Mouse (Mus musculus): ENCODE measurements at regions not wholly inside any gene's neighbourhood (a gene's known extent, or its start where the extent isn't known, plus 50 kb on each side); places are given as distances from the start of the nearest gene placed in this dataset.

DNA sequence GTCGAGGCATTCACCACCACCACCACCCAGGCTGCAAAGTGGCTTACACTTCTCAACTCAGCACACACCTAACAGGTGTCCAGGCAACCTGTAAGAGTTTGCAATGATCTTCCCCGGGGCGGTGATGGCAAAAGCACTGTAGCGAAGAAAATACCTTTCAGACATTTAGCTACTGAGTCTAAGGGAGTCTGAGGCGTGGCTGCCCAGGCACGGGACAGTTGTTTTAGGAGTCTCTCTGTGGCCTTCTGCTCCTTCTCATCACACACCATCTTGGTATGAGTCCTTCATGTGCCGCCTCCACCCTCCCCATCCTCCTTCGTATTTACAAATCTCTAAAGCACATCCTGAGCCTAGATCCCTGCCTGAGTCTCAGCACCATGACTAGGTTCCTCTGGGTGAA, 186.0 kb downstream of the Setd4 start:
- in situ Hi-C loops (cut with MboI, MseI): loop anchor here (10.0 kb wide), 1 partner anchor 533 kb away; no protein-coding TSS in a partner anchor

DNA sequence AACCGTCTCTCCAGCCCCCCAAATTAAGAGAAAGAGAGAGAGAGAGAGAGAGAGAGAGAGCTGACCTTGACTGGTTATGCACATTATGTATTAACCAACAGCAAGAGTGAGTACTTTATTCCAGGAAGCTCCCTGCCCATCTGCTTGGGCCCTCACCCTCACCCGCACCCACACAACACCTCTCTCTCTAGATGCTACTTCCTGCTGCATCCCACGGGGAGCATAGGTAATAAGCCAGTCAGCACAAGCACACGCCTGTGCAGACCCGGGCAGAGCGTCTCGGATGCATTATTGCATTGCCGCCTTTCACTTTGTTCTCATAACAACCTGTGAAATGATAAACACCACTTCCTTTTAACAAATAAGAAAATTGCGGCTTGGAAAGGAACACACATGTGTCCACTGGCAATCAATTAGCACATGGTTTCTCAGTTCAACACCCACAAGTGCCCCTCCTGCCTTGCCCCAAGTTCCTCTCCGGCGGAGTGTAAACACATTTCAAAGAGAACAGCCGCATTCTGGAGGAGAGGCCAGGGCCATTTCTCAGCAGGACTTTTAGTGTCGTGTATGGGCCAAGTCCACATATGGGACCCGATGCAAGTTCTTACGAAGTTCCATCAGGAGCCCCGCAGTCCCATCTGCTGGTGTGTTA, 211.7 kb downstream of the Setd4 start:
- in situ Hi-C loops (cut with MboI, MseI): no loop called here

DNA sequence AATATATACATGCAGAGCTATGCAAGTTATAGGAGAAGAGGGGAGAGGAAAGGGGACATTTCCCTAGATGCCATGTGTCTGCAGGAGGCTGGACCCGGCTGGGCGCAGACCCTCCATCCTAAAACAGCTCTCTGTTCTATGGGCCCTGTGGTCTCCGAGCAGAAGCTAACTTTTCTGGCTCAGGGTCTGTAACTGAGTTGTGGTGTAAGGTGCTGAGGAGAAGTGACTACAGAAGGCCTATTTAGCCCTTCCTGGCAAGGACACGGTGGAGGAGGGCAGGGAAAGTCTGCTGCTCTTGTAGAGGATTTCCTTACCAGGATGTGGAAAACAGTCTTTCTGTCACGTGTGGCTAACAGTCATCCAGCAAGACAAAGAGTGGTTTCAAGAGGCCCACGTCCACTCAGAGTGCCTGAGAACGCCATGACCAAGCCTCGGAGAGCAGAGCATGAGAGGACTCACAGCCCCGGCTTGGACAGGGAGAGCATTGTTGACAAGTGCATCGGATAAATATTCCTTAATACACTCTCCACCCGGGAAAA, 216.2 kb downstream of the Setd4 start:
- in situ Hi-C loops (cut with MboI, MseI): no loop called here

DNA sequence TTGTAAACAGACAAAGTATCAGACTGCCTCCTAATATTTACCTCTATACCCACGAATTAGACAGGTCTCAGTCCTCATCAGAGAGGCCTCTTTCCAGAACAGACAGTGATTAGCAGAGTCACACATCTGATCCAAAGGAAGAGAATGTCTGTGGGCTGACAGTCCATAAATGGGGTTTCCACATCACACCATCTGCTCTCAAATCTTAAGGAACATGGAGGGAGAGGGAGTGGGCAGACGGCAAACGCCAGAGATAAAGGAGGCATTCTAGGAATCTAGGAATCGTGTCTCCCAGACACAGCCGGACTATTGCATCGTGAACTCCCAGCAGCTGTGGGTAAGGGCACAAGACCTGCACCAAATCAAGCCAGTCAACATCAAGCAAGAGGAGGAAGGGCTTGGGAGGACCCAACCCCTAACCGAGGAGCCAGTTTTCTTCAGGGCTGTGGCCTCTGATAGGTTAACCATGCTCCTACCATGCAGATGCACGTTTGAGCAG, 219.8 kb downstream of the Setd4 start:
- in situ Hi-C loops (cut with MboI, MseI): no loop called here

DNA sequence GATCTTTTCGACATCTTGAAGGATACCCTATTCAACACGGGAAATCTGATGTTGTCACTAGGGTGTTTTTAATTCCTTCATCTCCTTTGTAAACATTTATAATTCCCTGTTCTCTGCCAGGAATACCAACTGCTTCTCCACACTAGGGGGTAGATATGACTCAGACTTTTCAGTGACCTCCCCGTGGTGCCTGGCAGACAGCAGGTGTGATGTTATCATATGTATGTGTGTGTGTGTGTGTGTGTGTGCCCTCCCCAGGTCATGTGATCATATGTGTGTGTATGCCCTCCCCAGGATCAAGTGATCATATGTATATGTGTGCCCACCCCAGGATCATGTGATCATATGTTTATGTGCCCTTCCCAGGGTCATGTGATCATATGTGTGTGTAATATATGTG, 220.9 kb downstream of the Setd4 start:
- in situ Hi-C loops (cut with MboI, MseI): no loop called here

DNA sequence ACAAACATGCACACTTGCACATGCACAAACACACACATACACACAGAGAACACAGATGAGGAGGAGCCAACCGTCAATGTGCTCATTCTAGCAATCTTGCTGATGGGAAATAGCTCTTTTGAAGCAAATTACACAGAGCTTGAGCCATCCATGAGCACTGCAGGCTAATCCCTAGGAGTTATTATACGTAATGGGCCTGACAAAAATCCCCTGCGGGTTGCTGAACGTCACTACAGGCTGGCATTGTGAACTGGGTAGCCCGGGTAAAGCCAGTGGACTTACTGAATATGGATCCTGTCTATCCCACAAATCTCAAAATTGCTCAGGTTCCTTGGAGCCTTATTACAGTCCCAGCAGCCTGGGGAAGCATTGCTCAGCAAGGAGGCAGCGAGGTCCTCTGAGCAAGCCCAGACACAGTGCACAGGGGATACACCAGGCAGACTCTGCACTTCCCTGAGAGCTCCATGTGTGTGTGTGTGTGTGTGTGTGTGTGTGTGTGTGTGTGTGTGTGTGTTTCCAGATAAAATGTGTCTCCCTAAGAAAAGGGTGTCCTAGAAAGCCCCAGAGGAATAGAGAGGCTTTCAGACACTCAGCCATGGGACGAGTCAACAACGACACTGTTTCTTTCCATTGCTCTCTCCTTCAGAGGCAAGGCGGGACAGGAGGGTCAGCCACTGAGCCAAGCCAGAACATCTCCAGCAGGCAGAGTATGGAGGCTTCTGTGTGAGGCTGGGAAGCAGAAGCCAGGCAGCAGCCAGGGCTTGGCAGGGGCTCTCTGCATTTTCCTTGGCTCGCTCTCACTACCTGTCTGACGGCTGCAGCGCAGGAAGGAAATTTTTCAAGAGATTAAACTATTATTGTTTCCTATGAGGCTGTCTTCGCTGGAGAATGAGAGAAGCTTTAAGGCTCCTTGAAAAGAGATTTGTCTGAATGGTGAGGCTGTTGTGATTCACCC, 222.9 kb downstream of the Setd4 start:
- in situ Hi-C loops (cut with MboI, MseI): no loop called here

DNA sequence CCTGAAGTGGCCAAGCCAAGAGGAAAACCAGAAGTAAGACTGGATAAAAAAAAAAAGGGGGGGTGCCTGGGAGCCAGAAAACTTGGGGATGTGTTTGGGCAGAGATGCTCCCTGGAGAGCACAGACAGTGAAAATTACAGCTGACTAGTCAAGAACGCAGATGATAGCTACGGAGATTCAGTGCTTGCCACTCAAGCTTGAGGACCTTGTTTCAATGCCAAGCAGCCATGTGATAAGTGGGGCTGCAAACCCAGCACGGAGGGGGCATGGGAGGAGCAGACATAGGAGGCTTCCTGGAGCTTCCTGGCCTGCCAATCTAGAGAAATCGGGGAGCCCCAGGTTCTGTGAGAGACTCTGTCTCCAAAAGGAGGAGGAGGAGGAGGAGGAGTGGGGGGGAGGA, 223.7 kb downstream of the Setd4 start:
- in situ Hi-C loops (cut with MboI, MseI): no loop called here

DNA sequence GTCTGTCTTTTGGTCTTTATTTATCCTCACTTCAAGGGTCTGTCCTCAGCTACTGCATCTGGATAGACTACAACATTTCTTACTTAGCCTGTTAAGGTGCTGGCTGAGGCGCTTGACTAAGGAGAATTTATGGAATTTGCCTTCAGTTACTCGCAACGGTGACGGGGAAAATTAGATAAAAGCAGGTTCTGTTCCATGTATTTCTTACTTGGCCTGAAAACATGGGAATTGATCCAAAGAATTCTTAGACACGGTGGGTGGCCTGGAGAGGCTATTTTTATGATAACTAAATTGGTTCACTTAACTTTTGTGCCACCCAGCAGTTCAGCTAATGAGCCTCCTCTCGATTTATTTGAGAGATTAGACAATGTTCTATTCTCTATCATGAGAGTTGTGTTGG, 224.3 kb downstream of the Setd4 start:
- in situ Hi-C loops (cut with MboI, MseI): no loop called here

DNA sequence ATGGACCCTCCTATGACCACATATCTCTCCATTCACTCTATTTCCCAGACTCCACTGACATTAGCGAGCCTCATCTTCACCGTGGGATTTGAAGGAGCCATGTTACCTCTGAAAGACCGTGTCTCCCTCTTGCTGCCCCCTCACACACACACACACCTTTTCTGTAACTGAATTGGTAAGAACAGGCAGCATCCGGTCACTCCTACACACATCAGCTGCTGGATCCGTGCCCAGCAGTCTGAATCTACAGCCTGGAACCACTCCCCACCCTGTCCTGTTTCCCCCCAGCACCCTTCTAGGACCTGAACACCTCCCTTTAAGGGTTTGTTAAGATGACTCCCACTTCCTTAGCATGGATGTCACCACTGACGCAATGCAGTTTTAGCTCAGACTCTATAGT, 229.2 kb downstream of the Setd4 start:
- in situ Hi-C loops (cut with MboI, MseI): no loop called here

DNA sequence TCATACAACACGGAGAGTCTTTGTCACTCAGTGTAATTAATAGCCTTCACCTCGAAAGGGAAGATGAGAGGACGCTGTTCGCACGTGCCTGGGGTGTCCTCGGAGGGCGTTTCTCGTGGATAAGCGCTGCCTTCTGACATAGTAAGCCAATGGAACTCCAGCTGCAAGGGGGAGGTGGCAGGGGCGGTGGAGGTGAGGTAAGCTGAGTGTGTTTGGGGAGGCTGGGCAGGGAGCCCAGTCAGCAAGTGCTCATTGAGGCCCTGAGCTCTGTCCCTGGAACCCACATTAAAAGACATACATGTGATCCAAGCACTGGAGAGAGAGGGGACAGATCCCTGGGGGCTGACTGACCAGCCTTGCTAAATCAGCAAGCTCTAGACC, 234.1 kb downstream of the Setd4 start:
- in situ Hi-C loops (cut with MboI, MseI): no loop called here

DNA sequence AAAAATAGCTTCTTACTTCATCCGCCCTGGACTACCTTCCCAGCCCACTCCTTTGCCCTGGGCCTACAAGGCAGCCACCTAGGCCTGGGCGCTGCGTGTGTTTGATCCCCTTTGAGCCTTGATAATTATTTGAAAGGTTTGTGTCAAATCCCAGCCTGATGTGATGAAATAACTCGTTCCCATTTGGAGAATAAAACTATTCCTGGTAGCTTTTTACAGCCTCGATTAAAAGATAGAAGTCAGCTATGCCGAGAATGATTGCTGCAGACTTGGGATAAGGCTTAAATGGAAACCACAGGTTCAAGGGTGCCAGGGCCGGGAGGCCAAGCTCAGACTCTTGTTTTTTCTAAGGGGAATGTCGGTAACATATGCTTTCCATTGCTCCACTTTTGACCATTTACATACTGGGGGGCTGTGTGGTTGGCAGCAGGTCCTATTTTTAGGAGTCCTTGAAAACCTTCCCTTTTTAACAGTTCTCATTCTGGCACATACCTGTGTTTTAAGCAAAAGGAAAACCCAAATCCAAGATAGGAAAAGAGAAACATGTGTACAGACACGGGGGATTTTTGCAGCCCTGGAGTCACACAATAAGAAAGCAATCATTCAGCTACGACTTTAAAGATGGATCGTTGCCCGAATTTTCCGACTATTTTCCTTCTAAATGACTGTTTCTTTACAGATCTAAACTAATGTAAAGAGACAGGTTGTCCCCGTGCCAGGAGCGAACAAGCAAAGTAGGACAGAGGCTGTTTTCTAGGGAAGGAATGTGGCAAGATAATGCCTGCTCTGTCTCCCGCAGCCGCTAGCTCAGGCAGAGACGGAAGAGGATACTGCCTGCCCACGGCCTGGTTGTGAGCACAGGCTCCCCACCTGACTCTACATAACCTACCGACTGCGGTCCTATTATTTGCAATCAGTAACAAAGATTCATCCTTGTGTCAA, 234.8 kb downstream of the Setd4 start:
- in situ Hi-C loops (cut with MboI, MseI): no loop called here

DNA sequence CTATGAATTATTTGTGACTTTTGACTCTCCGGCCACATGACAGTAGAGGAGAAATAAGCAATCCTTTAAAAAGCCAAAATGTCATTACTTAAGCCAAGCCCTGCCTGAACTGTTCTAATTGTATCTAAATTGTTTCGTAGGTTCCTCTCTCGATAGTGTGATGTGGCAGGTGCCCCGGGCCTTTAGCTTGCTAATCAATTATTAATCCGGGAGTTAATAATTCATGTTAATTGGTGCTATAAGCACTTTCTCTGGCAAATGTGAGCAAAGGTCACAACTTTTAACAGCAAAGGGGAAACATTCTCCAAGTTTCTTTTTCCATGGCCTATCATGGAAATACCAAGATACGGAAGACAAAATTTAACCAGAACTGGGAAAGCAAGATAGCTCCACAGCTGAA, 235.9 kb downstream of the Setd4 start:
- in situ Hi-C loops (cut with MboI, MseI): no loop called here

DNA sequence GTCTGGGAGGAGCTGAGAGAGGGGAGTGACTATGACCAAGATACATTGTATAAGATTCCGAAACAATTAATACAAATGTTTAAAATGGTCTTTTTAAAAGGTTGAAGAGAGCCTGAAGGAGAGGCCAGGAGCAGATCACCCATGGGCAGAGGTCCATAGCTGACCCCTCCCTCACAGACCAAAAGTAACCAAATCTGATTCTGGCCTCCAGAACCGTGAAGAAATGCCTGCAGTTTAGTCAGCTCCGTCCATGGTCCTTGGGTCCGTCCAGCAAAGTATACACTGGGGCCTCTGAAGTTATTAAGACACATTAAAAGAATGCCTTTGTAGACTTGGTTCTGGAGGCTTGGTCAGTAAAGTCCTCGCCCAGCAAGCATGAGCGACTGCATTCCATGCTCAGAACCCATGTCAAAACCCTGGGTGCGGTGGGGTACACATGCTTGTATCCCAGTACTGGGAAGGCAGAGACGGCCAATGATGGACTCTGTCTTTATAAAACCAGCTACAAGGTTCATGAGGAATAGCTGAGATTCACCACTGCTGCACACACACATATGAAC, 236.5 kb downstream of the Setd4 start:
- in situ Hi-C loops (cut with MboI, MseI): no loop called here

DNA sequence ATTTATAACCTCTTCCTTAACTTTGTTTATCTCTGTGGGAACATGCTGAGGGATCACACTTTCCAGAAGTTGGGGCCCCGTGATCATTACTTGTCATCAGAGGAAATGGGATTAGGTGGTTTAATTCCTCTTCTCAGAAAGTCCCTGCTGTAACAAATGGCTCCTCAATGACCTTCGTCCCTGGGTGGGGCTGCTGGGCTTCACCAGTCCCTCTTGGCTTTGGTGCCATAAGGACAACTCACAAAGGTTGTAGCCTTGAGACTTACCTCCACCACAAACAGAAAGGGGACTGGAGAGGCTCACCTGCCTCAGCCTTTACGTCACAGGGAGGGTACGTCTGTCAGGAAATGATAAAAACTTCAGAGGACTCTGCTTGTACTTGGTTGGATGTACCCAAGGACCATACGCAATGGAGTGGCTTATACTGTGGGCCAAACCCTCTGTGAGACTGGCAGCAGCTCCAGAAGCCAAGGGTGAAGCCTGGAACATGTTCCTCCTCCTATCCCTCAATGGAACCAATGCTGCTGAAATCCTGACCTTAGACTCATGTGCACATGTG, 237.4 kb downstream of the Setd4 start:
- in situ Hi-C loops (cut with MboI, MseI): no loop called here

DNA sequence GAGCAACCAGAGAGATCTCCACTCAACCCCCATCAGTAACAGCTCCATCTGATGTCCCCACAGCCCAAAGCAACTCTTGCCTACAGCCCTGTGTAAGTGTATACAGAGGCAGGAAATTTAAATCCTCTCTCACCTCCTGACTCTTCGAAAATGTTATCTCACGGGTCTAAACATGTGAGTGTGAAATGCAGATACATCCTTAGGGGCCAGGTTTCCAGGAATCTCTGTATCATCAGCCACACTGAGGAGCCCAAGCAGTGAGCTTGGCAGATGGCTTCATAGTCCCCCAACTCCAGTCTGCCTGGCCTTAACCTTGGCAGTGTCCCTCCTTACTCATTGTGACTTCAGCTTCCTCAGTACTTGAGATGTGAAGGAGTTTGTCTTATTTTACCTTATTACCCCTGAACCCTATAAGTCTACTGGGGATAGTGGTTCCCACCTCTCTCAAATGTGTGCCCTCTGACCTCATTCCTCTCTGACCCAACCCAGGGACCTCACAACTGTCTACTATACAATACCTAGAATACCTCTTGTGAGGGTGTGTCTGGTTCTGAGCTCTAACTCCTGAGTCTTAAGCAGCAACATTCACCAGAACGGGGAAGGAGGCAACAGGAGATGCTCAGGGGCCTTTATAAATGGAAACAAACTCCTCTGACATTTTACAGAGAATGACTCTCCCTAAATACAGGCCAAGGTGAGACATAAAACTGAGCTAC, 238.5 kb downstream of the Setd4 start:
- in situ Hi-C loops (cut with MboI, MseI): no loop called here

DNA sequence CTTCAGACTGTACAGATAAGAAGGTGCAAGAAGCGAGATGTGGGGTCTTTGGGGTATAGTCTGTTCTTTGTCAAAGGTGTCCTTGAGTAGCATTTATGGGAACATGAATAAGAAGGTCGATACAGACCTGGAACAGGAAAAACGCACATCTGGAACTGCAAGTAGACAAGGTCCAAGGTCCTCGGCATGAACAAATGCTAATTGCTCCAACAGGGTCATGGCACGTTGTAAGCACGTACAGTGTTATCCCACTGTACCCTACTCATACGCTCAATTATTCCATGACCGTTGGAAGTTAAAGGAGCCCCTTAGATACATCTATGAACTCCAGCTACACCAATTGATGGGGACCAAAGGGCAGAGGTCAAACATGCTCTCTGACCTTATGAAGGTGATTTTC, 244.1 kb downstream of the Setd4 start:
- in situ Hi-C loops (cut with MboI, MseI): no loop called here

DNA sequence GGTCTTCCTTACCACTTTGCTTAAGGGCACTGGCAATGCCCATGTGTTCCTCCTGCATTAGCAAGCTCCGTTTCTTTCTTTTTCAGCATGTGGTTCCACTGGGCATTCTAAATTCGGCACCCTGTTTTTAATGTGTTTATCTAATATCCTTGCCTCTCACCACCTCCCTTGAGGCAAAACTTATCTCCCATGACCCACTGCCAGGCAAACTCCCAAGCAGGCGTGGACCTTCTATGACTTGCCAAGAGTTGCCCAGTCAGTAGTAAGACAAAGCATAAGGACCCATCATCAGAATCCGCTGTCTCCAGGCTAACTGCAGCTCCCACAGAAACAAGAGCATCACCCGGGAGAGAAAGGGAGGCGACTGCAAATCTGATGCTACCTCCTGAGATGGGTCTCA, 245.2 kb downstream of the Setd4 start:
- in situ Hi-C loops (cut with MboI, MseI): no loop called here

DNA sequence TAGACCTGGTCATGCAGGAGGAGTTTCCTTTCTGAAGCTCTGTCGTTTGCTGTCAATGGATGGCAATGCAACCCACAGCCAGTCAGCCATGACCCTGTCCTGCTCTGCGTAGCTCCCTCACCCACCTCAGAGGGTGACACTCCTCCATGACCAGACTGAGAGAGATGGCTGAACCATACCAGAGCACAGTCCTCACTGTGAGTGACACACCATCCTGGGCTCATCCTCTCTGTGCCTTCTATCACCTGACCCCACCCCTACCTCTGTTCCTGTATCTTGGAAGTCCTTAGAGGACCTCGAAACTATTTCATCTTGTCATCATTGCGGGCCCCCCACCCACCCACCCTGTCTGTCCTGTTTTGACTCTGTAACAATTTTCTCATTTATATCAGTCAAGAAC, 245.7 kb downstream of the Setd4 start:
- in situ Hi-C loops (cut with MboI, MseI): no loop called here

DNA sequence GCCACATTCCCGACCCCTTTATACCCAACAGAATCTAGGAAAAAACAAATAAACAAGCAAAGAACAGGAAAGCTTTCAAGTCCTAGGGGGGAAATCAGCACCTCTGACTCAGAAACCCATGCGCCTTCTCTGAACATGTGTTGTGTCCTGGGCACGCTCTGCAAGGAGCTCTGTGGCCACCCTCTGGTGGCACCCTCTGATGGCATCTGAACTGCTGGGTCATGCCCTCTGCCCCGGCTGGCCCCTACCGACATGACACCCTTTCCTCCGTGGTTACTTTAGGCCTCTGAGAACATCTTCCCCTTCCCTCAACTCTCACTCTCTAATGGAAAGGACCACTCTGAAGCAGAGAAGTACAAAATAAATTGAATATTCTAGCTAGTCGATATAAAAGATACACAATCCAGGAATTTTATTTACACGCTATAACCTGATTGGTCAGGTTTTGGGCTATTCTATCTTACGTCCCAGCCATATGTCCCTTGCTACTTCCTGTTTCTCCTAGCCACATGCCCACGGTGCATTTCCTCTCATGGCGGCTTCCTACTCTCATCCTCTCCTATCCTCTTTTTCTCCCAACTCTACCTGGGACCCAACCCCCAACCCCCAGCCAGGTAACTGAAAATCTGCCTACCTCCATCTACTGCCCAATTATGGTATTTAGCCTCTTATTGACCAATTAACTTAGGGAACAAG, 248.5 kb downstream of the Setd4 start:
- in situ Hi-C loops (cut with MboI, MseI): no loop called here

DNA sequence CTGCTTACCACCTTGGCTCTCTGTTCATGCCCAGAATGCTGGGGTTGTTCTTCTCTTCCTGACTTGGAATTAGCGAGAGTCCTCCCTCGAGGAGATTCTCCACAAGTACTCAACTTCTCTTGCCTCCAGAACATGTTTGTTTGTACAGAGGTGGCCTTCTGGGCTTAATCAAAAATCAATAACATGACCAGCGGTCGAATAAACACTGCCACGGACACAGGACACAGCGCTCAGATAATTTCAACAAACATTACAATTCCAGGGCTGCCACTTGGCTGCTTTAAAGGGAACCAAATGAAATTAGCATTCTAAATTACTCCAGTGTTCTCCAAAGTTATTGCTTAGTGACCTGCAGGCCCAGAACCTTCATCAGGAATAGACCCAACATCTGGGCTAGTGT, 249.9 kb downstream of the Setd4 start:
- in situ Hi-C loops (cut with MboI, MseI): no loop called here
